Mouse (Mus musculus) intestine, embryonic 16.5 days (tissue): ENCODE results near the gene Gm21748. TPM values are rescaled to one million over a fixed set of nuclear protein-coding genes. Genes with fewer than 3 reads are reported as not detected.
"Not testable (repeated sequence)": the region's sequence is repeated elsewhere in the genome, so short reads cannot be mapped to it uniquely, and the experiment has no call there.

ENCODE experiments used
- ATAC-seq: fragments of 200-750 bp; cut with Nextera tagmentation; 2 replicates; pipeline ENCODE4 v1.8.0; 2017; ENCODE audit warnings: moderate TSS enrichment, moderate library complexity
- H3K27ac ChIP-seq: fragments of 300-500 bp; sonication (generic); 2 replicates; pipeline ENCODE4 v1.5.1; 2014; ENCODE audit warnings: mild to moderate bottlenecking, low read length
- H3K27me3 ChIP-seq: fragments of 300-500 bp; sonication (generic); replicated peaks from 2 replicates; pipeline ENCODE4 v1.6.1; 2014; ENCODE audit warnings: low read length, control low read depth, mixed read lengths; ENCODE audit not compliant: control insufficient read depth, insufficient read depth
- H3K36me3 ChIP-seq: fragments of 300-500 bp; sonication (generic); 2 replicates; pipeline ENCODE4 v1.6.1; 2014; ENCODE audit warnings: low read length, control low read depth; ENCODE audit not compliant: control insufficient read depth, insufficient read depth
- H3K4me1 ChIP-seq: fragments of 300-500 bp; sonication (generic); 2 replicates; pipeline ENCODE4 v1.6.1; 2014; ENCODE audit warnings: low read length, control low read depth, mixed read lengths; ENCODE audit not compliant: control insufficient read depth, insufficient read depth
- H3K4me2 ChIP-seq: fragments of 300-500 bp; sonication (generic); 2 replicates; pipeline ENCODE4 v1.6.1; 2014; ENCODE audit warnings: low read depth, low read length, control low read depth
- H3K4me3 ChIP-seq: fragments of 300-500 bp; sonication (generic); 2 replicates; pipeline ENCODE4 v1.5.1; 2014; ENCODE audit warnings: mild to moderate bottlenecking, low read length
- H3K9ac ChIP-seq: fragments of 300-500 bp; sonication (generic); 2 replicates; pipeline ENCODE4 v1.6.1; 2014; ENCODE audit warnings: low read depth, low read length
- H3K9me3 ChIP-seq: fragments of 300-500 bp; sonication (generic); 2 replicates; pipeline ENCODE4 v1.6.1; 2016; ENCODE audit warnings: low read length, control low read depth; ENCODE audit not compliant: control insufficient read depth
- WGBS: fragments of 180-500 bp; shearing (Covaris S2); extraction: QIAGEN DNeasy Blood & Tissue Kit; methylation state at CpG from one replicate; pipeline ENCODE4 v1.1.7; 2014; 5-methylcytosine and 5-hydroxymethylcytosine counted together
- polyA plus RNA-seq: library from polyadenylated mRNA; unstranded; fragments of >200 nt; fragmentation: Nextera tagmentation; extraction: Ambion mirVana; gene quantifications from 2 replicates; pipeline ENCODE4 v1.2.1, GENCODE M21; 2015

The Gm21748 gene
- not detected in 2 replicates for polyA plus RNA-seq

DNA sequence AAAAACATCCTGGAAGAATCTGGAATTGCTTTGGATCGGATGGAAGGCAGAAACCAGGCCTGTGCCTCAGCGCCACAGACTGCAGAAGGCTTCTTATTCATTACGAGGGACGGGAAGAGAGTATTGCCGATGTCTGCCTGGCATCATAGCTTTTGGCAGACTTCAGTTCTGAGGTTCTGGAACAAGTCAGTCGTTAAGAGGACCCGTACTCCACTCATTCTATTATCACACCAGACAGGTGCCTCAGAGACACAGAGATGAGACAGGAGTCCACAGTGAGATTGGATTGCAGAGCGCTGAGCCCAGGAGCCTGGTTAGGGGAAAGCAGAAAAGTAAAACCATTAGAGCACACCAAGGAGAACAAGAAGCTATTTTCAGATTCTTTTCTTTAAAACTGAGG lies at the start of gene Gm21748:
Gene Gm21748 (minus strand): TSS at position 101 of the 400 bp plus-strand sequence.
- ATAC-seq, H3K9ac ChIP-seq: not testable (repeated sequence)
- no CpG with 5 or more reads among the region's 8 CpGs for WGBS

More for the DNA sequence above, at the start of gene Gm21748:
- not testable (repeated sequence) for H3K27me3 ChIP-seq, H3K9me3 ChIP-seq, H3K4me2 ChIP-seq, H3K36me3 ChIP-seq, H3K4me1 ChIP-seq, H3K4me3 ChIP-seq, H3K27ac ChIP-seq

Other genes with a start within 250 kb of the Gm21748 start
- gene Gm21860, start 84.4 kb downstream of the Gm21748 start, polyA plus RNA-seq: not detected in 2 replicates
- not detected in 2 replicates for gene Gm47283, start 54.4 kb downstream of the Gm21748 start, polyA plus RNA-seq